Mouse (Mus musculus): ENCODE results near the gene Slc22a3. TPM values are rescaled to one million over a fixed set of nuclear protein-coding genes. Genes with fewer than 3 reads are reported as not detected.
A peak's percentile ranks its signal among the peaks of the same experiment; 100 is the strongest.

The Slc22a3 gene
- polyA plus RNA-seq, 1 experiment from 2014 or later, result 0.65 TPM

DNA sequence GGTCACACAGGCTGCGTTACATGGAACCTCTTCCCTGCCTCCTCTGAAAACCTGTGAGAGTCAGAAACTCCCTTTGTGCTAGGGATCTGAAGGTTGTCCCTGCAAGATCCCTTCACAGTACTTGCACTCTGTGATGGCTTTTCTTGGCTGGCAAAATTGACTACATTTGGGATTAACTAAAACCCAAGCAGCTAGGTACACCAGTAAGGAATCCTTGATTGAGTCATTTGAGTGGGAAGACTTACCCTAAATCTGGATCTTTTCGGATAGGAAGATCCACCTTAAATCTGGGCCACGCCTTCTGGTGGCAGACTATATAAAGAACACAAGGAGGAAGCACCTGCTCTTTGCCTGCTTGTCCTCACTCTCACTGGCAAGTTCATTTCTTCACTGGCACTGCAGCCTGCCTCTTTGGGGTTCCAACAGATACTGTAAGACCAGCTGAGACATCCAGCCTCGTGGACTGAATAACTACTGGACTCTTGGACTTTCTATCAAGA is 41.0 kb downstream of the Slc22a3 start:
- H3K4me3 ChIP-seq, result no peak overlapping the region
- H3K27me3 ChIP-seq, result 0 out of 2 replicates have a peak, but pooled peaks cover 6% of the 10 kb centered on the region
- H3K9ac ChIP-seq, result no peak overlapping the region
- no peak overlapping the region for H3K27ac ChIP-seq
- H3K36me3 ChIP-seq, result no peaks in the 10 kb centered on the region
- no peaks in the 10 kb centered on the region for H3K4me1 ChIP-seq
- no peak overlapping the region for H3K4me2 ChIP-seq (replicated peaks)
- H3K9me3 ChIP-seq, result no peaks in the 10 kb centered on the region
- 76% methylated on average over 4 of the region's 4 CpGs for WGBS
- no peak for ATAC-seq (ENCODE audit: low FRiP score, low read depth)

GRCm38 (mm10) chr17:12461168-12461567 is 46.3 kb downstream of the Slc22a3 start:
- Histone ChIP-seq H3K4me3 (no peak overlapping the region), H3K9ac (no peak overlapping the region), H3K27me3 (0 out of 2 replicates have a peak, but pooled peaks cover 3% of the 10 kb centered on the region), H3K9me3 (no peaks in the 10 kb centered on the region), H3K4me1 (no peaks in the 10 kb centered on the region), H3K4me2 (replicated peaks) (no peak overlapping the region), H3K27ac (no peak overlapping the region), H3K36me3 (no peaks in the 10 kb centered on the region)
- ATAC-seq (ENCODE audit: low FRiP score, low read depth), result no peak

- peaks cover 5% of the 10 kb centered on the region for H3K4me1 ChIP-seq
Observed at GRCm38 (mm10) chr17:12455143-12455790, 52.2 kb downstream of the Slc22a3 start.

GRCm38 (mm10) chr17:12453691-12454090 is 53.8 kb downstream of the Slc22a3 start:
- no peak overlapping the region for H3K4me3 ChIP-seq
- H3K36me3 ChIP-seq, result no peaks in the 10 kb centered on the region
- H3K9ac ChIP-seq, result no peak overlapping the region
- ATAC-seq (ENCODE audit: low FRiP score, low read depth), result no peak
- no peaks in the 10 kb centered on the region for H3K27me3 ChIP-seq
- H3K27ac ChIP-seq, result no peak overlapping the region
- 82% methylated on average over 6 of the region's 6 CpGs for WGBS
- H3K4me2 ChIP-seq (replicated peaks), result no peak overlapping the region
- H3K4me1 ChIP-seq, result peaks cover 5% of the 10 kb centered on the region
- H3K9me3 ChIP-seq, result no peaks in the 10 kb centered on the region

More at GRCm38 (mm10) chr17:12455143-12455790, 52.2 kb downstream of the Slc22a3 start:
- H3K27me3 ChIP-seq, result no peaks in the 10 kb centered on the region
- no peaks in the 10 kb centered on the region for H3K36me3 ChIP-seq
- H3K9me3 ChIP-seq, result no peaks in the 10 kb centered on the region
- WGBS, result 79% methylated on average over 5 of the region's 5 CpGs
- no peak overlapping the region for H3K4me3 ChIP-seq
- H3K4me2 ChIP-seq (replicated peaks), result no peak overlapping the region
- H3K9ac ChIP-seq, result no peak overlapping the region
- no peak for ATAC-seq (ENCODE audit: low FRiP score, low read depth)
- H3K27ac ChIP-seq, result no peak overlapping the region

DNA sequence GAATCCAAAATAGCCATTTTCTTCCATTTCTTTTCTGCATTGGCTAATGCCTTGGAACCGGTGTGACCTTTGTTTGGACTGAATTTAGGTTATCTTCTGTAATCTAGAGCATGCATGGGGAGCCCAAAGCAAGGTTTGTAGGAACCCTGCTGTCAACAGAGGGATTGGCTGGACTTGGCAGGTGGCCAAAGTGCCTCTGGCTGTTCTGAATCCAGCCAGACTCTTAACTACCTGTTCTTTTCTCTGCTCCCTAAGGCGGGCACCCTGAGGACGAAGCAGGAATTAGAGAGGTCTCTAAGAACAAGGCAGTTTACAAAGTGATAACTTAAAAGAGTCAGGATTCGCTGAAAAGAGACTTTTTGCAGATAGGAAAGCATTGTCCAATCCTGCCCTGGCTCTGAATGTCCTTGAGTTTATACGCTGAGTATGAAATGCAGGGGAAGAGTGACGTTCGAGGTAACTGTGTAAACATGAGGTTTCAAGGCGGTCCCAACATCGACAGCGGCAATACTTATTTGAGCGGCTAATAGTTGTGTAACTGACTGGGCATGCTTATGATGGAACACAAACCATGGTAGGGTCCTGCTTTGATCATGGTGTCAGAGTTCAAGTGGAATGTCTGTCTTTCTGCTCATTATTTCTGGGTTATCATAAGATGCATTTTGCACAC is 54.5 kb downstream of the Slc22a3 start:
- no peak overlapping the region for H3K27ac ChIP-seq
- 71% methylated on average over 11 of the region's 11 CpGs for WGBS
- H3K9ac ChIP-seq, result no peak overlapping the region
- no peak for ATAC-seq (ENCODE audit: low FRiP score, low read depth)
- no peak overlapping the region for H3K4me3 ChIP-seq
- H3K27me3 ChIP-seq, result no peaks in the 10 kb centered on the region
- H3K9me3 ChIP-seq, result no peaks in the 10 kb centered on the region
- H3K4me1 ChIP-seq, result peaks cover 5% of the 10 kb centered on the region
- H3K4me2 ChIP-seq (replicated peaks), result no peak overlapping the region
- H3K36me3 ChIP-seq, result no peaks in the 10 kb centered on the region

DNA sequence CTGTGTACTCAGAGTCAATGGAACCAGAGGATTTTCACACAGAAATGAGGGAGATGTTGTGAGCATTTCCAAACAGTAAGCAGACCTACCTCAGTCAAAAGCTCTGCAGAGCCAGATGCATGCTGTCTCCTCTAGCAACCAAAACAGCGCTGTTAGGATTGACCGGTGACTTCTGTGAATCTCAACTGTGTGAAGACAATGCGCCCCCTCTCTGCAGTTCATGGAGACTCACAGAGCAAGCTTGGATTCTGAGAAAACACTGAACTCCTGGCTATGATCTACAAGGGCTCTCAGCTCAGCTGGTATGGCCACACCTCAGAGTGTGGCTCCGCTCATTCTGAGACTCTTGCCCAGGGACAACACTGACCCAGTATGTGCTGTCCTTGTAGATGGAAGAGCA is 56.3 kb downstream of the Slc22a3 start:
- Histone ChIP-seq H3K9me3 (no peaks in the 10 kb centered on the region), H3K9ac (no peak overlapping the region), H3K27ac (no peak overlapping the region), H3K4me3 (no peak overlapping the region), H3K27me3 (no peaks in the 10 kb centered on the region), H3K36me3 (no peaks in the 10 kb centered on the region), H3K4me2 (replicated peaks) (no peak overlapping the region), H3K4me1 (peaks cover 5% of the 10 kb centered on the region)
- ATAC-seq (ENCODE audit: low FRiP score, low read depth), result no peak
- WGBS, result 52% methylated on average over 4 of the region's 4 CpGs

DNA sequence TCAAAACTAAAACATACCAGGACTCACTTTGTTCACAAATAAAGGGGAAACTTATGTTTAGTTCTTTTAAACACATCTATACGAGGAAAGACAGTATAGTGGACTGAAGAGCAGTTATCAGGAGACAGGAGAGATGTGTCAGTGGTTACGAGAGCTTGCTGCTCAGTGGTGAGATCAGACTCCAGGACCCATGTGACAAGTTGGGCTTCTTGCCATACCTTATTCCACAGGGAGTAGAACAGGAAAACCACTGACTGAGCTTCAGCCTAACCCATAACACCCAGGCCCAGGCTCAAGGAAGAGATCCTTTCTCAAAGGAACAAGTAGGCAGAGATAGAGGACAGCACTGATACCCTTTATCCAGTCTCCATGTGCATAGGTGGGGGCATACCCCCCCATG is 62.9 kb downstream of the Slc22a3 start:
- H3K9ac ChIP-seq, result no peak overlapping the region
- H3K36me3 ChIP-seq, result no peaks in the 10 kb centered on the region
- no peaks in the 10 kb centered on the region for H3K27me3 ChIP-seq
- H3K4me2 ChIP-seq (replicated peaks), result no peak overlapping the region
- ATAC-seq (ENCODE audit: low FRiP score, low read depth), result no peak
- no peak overlapping the region for H3K4me3 ChIP-seq
- no peaks in the 10 kb centered on the region for H3K4me1 ChIP-seq
- no peak overlapping the region for H3K27ac ChIP-seq
- 80% methylated on average over 2 of the region's 2 CpGs for WGBS
- no peaks in the 10 kb centered on the region for H3K9me3 ChIP-seq

- H3K27ac ChIP-seq, result no peak overlapping the region
- ATAC-seq (ENCODE audit: low FRiP score, low read depth), result no peak
Observed at GRCm38 (mm10) chr17:12437771-12438170, 69.7 kb downstream of the Slc22a3 start.

GRCm38 (mm10) chr17:12431707-12432106 is 75.8 kb downstream of the Slc22a3 start:
- WGBS, result 53% methylated on average over 5 of the region's 5 CpGs
- Histone ChIP-seq H3K9me3 (no peaks in the 10 kb centered on the region), H3K9ac (no peak overlapping the region), H3K4me3 (no peak overlapping the region), H3K36me3 (no peaks in the 10 kb centered on the region), H3K27me3 (no peaks in the 10 kb centered on the region), H3K4me1 (peaks cover 18% of the 10 kb centered on the region), H3K4me2 (replicated peaks) (no peak overlapping the region), H3K27ac (no peak overlapping the region)
- ATAC-seq (ENCODE audit: low FRiP score, low read depth), result no peak

More at GRCm38 (mm10) chr17:12437771-12438170, 69.7 kb downstream of the Slc22a3 start:
- Histone ChIP-seq H3K36me3 (no peaks in the 10 kb centered on the region), H3K9ac (no peak overlapping the region), H3K4me3 (no peak overlapping the region), H3K4me1 (no peaks in the 10 kb centered on the region), H3K27me3 (no peaks in the 10 kb centered on the region), H3K9me3 (no peaks in the 10 kb centered on the region), H3K4me2 (replicated peaks) (no peak overlapping the region)
- 78% methylated on average over 10 of the region's 10 CpGs for WGBS

DNA sequence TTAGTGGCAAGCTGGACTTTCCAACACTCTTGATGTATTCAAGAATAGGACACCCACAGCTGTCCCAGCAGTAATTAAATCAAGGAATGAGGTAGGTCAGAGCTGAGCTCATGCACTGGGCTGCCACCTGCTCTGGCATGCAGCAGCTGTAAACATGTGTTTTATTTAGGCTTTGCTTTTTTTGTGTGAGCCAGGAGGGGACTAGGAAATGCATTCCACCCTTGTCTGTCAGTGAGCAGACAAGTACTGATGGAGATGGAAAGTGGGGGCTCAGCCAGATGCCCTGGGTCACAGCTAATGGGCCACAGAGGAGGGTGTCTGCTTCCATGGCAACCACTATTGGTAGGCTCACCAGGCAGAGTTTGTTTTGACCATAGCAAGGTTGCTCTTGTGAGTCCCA is 79.1 kb downstream of the Slc22a3 start:
- no peak overlapping the region for H3K9ac ChIP-seq
- H3K4me2 ChIP-seq (replicated peaks), result no peak overlapping the region
- no peak overlapping the region for H3K4me3 ChIP-seq
- no peaks in the 10 kb centered on the region for H3K27me3 ChIP-seq
- no peaks in the 10 kb centered on the region for H3K9me3 ChIP-seq
- H3K27ac ChIP-seq, result no peak overlapping the region
- peak; percentile 83 for ATAC-seq (ENCODE audit: low FRiP score, low read depth)
- H3K36me3 ChIP-seq, result no peaks in the 10 kb centered on the region
- peaks cover 18% of the 10 kb centered on the region for H3K4me1 ChIP-seq

DNA sequence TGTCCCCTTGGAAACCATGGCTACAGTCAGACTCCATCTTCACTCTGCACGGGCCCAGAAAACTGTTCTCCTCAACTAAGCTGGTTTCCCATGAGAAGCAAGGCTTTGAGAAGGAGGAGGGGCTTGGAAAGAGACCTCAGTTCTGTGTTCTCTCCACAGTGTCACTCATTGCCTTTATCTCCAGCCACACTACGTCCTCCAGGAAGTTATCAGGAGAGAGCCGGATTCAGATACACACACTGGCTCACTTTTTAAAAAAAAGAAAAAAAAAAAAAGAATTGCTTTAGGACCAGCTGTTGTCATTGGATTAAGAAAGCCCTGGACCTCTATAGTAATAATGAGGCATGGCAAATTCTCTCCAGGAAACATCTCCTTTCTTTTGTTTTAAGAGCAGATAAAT is 80.3 kb downstream of the Slc22a3 start:
- Histone ChIP-seq H3K27ac (no peak overlapping the region), H3K27me3 (no peaks in the 10 kb centered on the region)

GRCm38 (mm10) chr17:12422143-12422542 is 85.4 kb downstream of the Slc22a3 start:
- WGBS, result 75% methylated on average over 1 of the region's 1 CpGs

More for the DNA sequence above, 80.3 kb downstream of the Slc22a3 start:
- H3K4me1 ChIP-seq, result peaks cover 13% of the 10 kb centered on the region
- 51% methylated on average over 3 of the region's 3 CpGs for WGBS
- H3K4me2 ChIP-seq (replicated peaks), result no peak overlapping the region
- no peak overlapping the region for H3K4me3 ChIP-seq
- no peak overlapping the region for H3K9ac ChIP-seq
- no peak for ATAC-seq (ENCODE audit: low FRiP score, low read depth)
- H3K36me3 ChIP-seq, result no peaks in the 10 kb centered on the region
- no peaks in the 10 kb centered on the region for H3K9me3 ChIP-seq

More at GRCm38 (mm10) chr17:12422143-12422542, 85.4 kb downstream of the Slc22a3 start:
- H3K27me3 ChIP-seq, result no peaks in the 10 kb centered on the region
- no peak overlapping the region for H3K27ac ChIP-seq
- no peak overlapping the region for H3K4me2 ChIP-seq (replicated peaks)
- ATAC-seq (ENCODE audit: low FRiP score, low read depth), result no peak
- no peaks in the 10 kb centered on the region for H3K4me1 ChIP-seq
- no peak overlapping the region for H3K4me3 ChIP-seq
- no peaks in the 10 kb centered on the region for H3K36me3 ChIP-seq
- no peaks in the 10 kb centered on the region for H3K9me3 ChIP-seq
- no peak overlapping the region for H3K9ac ChIP-seq
